Mouse (Mus musculus) megakaryocyte, embryonic 14.5 days (primary cell): ENCODE measurements at regions not wholly inside any gene's neighbourhood (a gene's known extent, or its start where the extent isn't known, plus 50 kb on each side); places are given as distances from the start of the nearest gene placed in this dataset.

Experiments used
- H3K27me3 ChIP-seq: replicated peaks from 2 replicates; pipeline ENCODE3; 2012; ENCODE audit warnings: inconsistent platforms
- H3K36me3 ChIP-seq: replicated peaks from 2 replicates; pipeline ENCODE3; 2012; ENCODE audit warnings: low read length, inconsistent platforms, mixed read lengths
- H3K4me1 ChIP-seq: 2 replicates; pipeline ENCODE4 v1.6.1; 2012; ENCODE audit warnings: inconsistent platforms
- H3K4me3 ChIP-seq: replicated peaks from 2 replicates; pipeline ENCODE3; 2012; ENCODE audit warnings: moderate library complexity, mild to moderate bottlenecking, inconsistent platforms
- H3K9me3 ChIP-seq: 2 replicates; pipeline ENCODE4 v1.6.1; 2012; ENCODE audit warnings: inconsistent platforms
- FLI1 ChIP-seq: IDR thresholded peaks from 2 replicates; pipeline ENCODE4 v1.6.1; 2012; ENCODE audit warnings: low read length, inconsistent platforms, mixed read lengths
- GATA1 ChIP-seq: IDR thresholded peaks from 3 replicates; pipeline ENCODE4 v1.6.1; 2012; ENCODE audit warnings: mixed read lengths, low read length, inconsistent platforms, borderline replicate concordance

- H3K27me3 ChIP-seq = peaks cover 21% of the 10 kb centered on the region
- H3K36me3 ChIP-seq = no peaks in the 10 kb centered on the region
- peaks cover 34% of the 10 kb centered on the region for H3K9me3 ChIP-seq
- no peak overlapping the region for H3K4me3 ChIP-seq
- TF ChIP-seq FLI1 (no peak), GATA1 (no peak)
- H3K4me1 ChIP-seq = no peaks in the 10 kb centered on the region
These were observed 159.9 kb upstream of the Rybp start for GRCm38 (mm10) chr6:100447211-100447610.

GRCm38 (mm10) chr6:100446804-100447203 is 159.5 kb upstream of the Rybp start:
- H3K27me3 ChIP-seq = peaks cover 23% of the 10 kb centered on the region
- H3K4me3 ChIP-seq = no peak overlapping the region
- no peaks in the 10 kb centered on the region for H3K36me3 ChIP-seq
- H3K4me1 ChIP-seq = no peaks in the 10 kb centered on the region
- peaks cover 33% of the 10 kb centered on the region for H3K9me3 ChIP-seq
- TF ChIP-seq GATA1 (no peak), FLI1 (no peak)

GRCm38 (mm10) chr6:100439071-100439737 is 151.9 kb upstream of the Rybp start:
- TF ChIP-seq GATA1 (no peak), FLI1 (no peak)
- Histone ChIP-seq H3K9me3 (0 out of 2 replicates have a peak, but pooled peaks cover 3% of the 10 kb centered on the region), H3K27me3 (peaks cover 66% of the 10 kb centered on the region), H3K36me3 (no peaks in the 10 kb centered on the region), H3K4me3 (no peak overlapping the region), H3K4me1 (peaks cover 9% of the 10 kb centered on the region)

- TF ChIP-seq GATA1 (no peak), FLI1 (no peak)
- peaks cover 9% of the 10 kb centered on the region for H3K4me1 ChIP-seq
- H3K27me3 ChIP-seq = peaks cover 67% of the 10 kb centered on the region
- H3K36me3 ChIP-seq = no peaks in the 10 kb centered on the region
- peak overlapping the region; percentile 62 for H3K4me3 ChIP-seq
- H3K9me3 ChIP-seq = peaks cover 7% of the 10 kb centered on the region
These were observed 151.3 kb upstream of the Rybp start for GRCm38 (mm10) chr6:100438511-100438991.

- peaks cover 9% of the 10 kb centered on the region for H3K9me3 ChIP-seq
- H3K4me3 ChIP-seq = no peak overlapping the region
- H3K36me3 ChIP-seq = no peaks in the 10 kb centered on the region
- TF ChIP-seq FLI1 (no peak), GATA1 (no peak)
- H3K4me1 ChIP-seq = peaks cover 9% of the 10 kb centered on the region
- peaks cover 63% of the 10 kb centered on the region for H3K27me3 ChIP-seq
These were observed 150.7 kb upstream of the Rybp start for GRCm38 (mm10) chr6:100437980-100438379.

- H3K36me3 ChIP-seq = no peaks in the 10 kb centered on the region
- peaks cover 9% of the 10 kb centered on the region for H3K4me1 ChIP-seq
- peaks cover 57% of the 10 kb centered on the region for H3K27me3 ChIP-seq
- H3K4me3 ChIP-seq = no peak overlapping the region
- H3K9me3 ChIP-seq = peaks cover 9% of the 10 kb centered on the region
- TF ChIP-seq GATA1 (no peak), FLI1 (no peak)
These were observed 149.2 kb upstream of the Rybp start for GRCm38 (mm10) chr6:100436507-100436906.

GRCm38 (mm10) chr6:100435222-100435621 is 147.9 kb upstream of the Rybp start:
- no peak for TF ChIP-seq GATA1
- no peak for TF ChIP-seq FLI1
- Histone ChIP-seq H3K4me1 (peaks cover 9% of the 10 kb centered on the region), H3K9me3 (peaks cover 9% of the 10 kb centered on the region), H3K36me3 (no peaks in the 10 kb centered on the region), H3K4me3 (no peak overlapping the region), H3K27me3 (peaks cover 50% of the 10 kb centered on the region)

- Histone ChIP-seq H3K9me3 (peaks cover 9% of the 10 kb centered on the region), H3K36me3 (no peaks in the 10 kb centered on the region), H3K4me3 (no peak overlapping the region), H3K27me3 (peaks cover 44% of the 10 kb centered on the region), H3K4me1 (peaks cover 5% of the 10 kb centered on the region)
- TF ChIP-seq FLI1 = no peak
- TF ChIP-seq GATA1 = no peak
These were observed 146.2 kb upstream of the Rybp start for GRCm38 (mm10) chr6:100433534-100433867.

- Histone ChIP-seq H3K9me3 (peaks cover 9% of the 10 kb centered on the region), H3K4me1 (peaks cover under 1% of the 10 kb centered on the region; the same call in 1 of the 2 replicates), H3K4me3 (no peak overlapping the region), H3K36me3 (no peaks in the 10 kb centered on the region), H3K27me3 (peaks cover 38% of the 10 kb centered on the region)
- no peak for TF ChIP-seq GATA1
- no peak for TF ChIP-seq FLI1
These were observed 145.6 kb upstream of the Rybp start for GRCm38 (mm10) chr6:100432688-100433533.

- peaks cover 28% of the 10 kb centered on the region for H3K27me3 ChIP-seq
- no peaks in the 10 kb centered on the region for H3K36me3 ChIP-seq
- no peaks in the 10 kb centered on the region for H3K4me1 ChIP-seq
- H3K4me3 ChIP-seq = no peak overlapping the region
- peaks cover 9% of the 10 kb centered on the region for H3K9me3 ChIP-seq
- TF ChIP-seq FLI1 (no peak), GATA1 (no peak)
These were observed 143.0 kb upstream of the Rybp start for GRCm38 (mm10) chr6:100430286-100430685.
